Mouse (Mus musculus) frontal cortex, adult 2 months (tissue): ENCODE measurements around the gene A630023A22Rik. TPM values are rescaled to one million over a fixed set of nuclear protein-coding genes. Genes with fewer than 3 reads are reported as not detected.

Experiments
- DNase-seq, 2 experiments: peaks; one replicate each; pipeline ENCODE4 v3.0.0; 2022; ENCODE audit warnings: low spot score in 1 of 2; ENCODE audit errors: extremely low spot score in 1 of 2
- polyA plus RNA-seq: library from polyadenylated mRNA; depleted of rRNA; stranded (reverse); fragments of >200 nt; gene quantifications from 2 replicates; pipeline ENCODE4 v1.2.3, GENCODE M21; 2012

The A630023A22Rik gene
- polyA plus RNA-seq, 1 experiment, result not detected

GRCm38 (mm10) chr14:34087856-34088398, 14.6 kb downstream of the A630023A22Rik start:
- peak in 1 of 2 experiments; percentile 5 for DNase-seq

GRCm38 (mm10) chr14:34086806-34087205, 15.7 kb downstream of the A630023A22Rik start:
- no peak for DNase-seq

DNA sequence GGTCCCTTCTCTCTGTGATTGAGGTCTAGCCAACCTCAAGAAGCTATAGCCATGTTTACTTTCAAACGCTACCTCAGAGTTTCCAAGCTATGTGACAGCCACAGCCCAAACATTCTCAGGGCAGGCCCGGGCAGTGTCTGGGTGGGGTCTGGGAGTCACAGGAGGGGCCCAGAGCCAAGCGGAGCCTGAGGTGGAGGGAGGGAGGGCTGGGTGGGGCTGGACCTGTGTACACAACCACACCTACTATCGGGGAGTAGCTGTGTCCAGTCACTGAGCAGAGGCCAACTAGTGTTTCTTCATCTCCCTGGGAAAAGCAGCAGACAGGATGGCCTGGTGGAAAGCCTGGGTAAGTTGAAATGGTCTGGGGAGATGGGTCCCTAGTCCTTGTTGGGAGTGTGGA, 16.8 kb downstream of the A630023A22Rik start, which contains the start of gene Anxa8:
Gene Anxa8 (plus strand): TSS at position 251 of the 400 bp plus-strand sequence.
- no peak for DNase-seq

- peak; percentile 22 to 83 for DNase-seq
Observed at GRCm38 (mm10) chr14:34080321-34080997, 22.1 kb downstream of the A630023A22Rik start.

DNA sequence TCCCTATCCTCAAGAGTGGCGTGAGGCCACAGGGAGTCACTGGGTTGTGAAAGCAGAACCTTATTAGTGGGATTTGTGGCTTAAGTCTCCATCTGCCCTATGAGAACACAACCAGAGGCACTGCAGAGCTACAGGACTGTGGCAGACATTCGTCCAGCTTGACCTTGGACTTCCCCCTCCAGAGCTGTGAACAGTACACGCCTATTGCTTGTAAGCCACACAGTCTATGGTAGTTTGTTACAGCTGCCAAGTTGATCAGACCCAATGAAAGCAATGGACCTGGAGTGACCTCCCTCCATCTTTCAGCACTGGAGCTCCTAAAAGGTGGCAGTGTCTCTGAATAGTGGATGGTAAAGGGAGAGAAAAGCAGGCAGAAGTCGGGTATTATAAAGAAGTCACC, 24.3 kb downstream of the A630023A22Rik start:
- DNase-seq, result no peak

GRCm38 (mm10) chr14:34077222-34077621, 25.3 kb downstream of the A630023A22Rik start:
- no peak for DNase-seq

GRCm38 (mm10) chr14:34075346-34075745, 27.2 kb downstream of the A630023A22Rik start:
- no peak for DNase-seq

DNA sequence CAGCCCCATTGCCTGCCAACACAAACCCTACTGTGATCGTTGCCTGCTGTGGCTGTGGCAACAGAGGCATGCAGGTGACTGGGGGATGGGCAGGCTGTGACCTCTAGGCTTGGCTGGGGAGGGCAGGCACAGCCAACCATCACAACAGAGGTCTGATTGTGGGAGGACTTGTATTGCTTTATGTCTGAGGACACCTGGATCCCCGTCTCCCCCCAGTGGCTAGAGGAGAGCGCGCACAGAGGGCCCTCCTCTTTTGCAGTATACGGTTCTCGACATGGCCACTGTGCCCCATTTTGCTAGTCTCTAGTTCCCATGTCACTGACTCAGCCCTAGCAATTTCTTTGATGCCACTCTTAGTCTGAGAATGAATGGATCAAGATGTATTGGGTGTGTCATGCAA, 30.9 kb downstream of the A630023A22Rik start:
- DNase-seq, result no peak

GRCm38 (mm10) chr14:34052516-34052915, 50.0 kb downstream of the A630023A22Rik start, which contains the start of gene Antxrl:
Gene Antxrl (plus strand): TSS chr14:34052707.
- DNase-seq, result no peak

- no peak for DNase-seq
Observed at GRCm38 (mm10) chr14:34050101-34050779, 52.3 kb downstream of the A630023A22Rik start.

GRCm38 (mm10) chr14:34043341-34043740, 59.2 kb downstream of the A630023A22Rik start:
- no peak for DNase-seq

DNA sequence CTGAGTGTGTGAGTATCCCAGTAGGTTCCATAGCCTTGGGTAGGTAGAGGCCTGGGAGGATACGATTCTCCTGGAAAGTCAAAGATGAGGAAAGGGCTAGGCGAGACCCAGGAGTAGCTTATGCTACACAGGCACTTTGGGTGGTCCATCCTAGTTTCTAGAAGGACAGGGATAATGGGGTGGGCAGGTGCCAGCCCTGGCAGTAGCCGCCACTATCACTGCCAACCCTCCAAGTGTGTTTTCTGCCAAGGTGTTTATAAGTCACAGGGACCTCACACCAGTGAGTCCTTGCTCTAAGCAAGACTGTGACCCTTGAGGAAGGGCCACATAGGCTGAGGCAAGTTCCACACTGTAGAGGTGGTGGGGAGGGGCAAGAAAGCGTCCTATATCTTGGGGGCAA, 61.3 kb downstream of the A630023A22Rik start:
- no peak for DNase-seq

- no peak for DNase-seq
Observed at GRCm38 (mm10) chr14:34033841-34034610, 68.5 kb downstream of the A630023A22Rik start.

GRCm38 (mm10) chr14:34026710-34027109, 75.8 kb downstream of the A630023A22Rik start:
- DNase-seq, result no peak

- no peak for DNase-seq
Observed at GRCm38 (mm10) chr14:34016938-34017337, 85.6 kb downstream of the A630023A22Rik start.

DNA sequence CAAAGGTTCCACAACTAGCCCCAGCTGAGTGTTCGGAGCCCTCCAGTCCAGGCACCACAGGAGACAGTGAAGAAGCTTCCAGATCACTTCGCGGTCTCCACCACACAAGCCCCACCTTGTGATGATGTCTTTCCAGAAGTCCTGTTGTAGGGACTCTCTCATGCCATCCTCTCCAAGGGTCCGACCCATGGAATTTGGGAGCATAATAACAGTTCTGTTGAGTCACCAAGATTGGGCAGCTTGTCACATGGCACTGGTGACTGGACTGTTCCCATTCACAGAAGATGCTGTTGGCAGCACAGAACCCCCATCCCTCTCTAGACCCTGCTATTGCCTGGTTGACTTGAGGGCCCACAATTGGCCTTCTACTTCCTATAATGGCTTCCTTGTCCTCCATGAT, 86.2 kb downstream of the A630023A22Rik start, which contains the start of gene Gm5460:
Gene Gm5460 (plus strand): TSS at position 378 of the 400 bp plus-strand sequence.
- DNase-seq, result no peak

DNA sequence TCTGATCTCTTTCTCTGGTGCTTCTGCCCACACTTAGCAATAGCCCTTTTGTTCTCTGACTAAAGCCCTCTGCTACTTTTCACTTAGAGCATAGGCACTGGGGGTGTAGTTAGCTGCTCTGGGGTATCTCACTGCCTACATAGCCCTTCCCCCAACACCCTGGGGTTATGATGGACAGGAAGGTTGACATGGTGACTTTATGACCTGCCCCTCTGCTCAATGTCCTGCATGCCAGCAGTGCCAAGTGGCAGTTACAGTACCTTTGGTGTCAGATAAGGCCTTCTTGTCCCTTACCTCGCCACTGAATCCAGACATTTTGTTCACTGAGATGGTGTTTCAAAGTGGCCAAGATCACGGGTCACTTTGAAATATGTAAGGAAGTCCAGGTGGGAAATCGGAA, 87.5 kb downstream of the A630023A22Rik start, which contains the start of gene Gm30083:
Gene Gm30083 (minus strand): TSS at position 120 of the 400 bp plus-strand sequence.
- DNase-seq, result no peak

DNA sequence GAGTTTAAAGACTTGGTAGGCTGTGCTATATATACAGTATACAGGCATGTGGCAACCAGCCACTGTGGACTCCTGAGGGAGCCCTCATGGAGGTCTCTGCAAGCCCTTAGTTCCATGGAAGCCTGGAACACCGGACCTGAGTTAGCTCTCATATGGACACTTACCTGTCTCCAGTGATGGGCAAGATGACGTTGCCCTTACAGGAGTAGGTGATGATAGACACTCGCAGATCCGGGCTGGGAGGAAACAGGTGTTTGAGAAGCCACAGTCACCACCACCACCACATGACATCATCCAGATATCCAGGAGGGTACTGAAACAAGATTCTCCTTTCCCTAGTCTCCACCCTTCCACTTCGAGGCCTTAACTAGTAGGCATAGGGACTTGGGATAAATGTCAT, 100.2 kb downstream of the A630023A22Rik start:
- DNase-seq, result no peak

GRCm38 (mm10) chr14:34001445-34001844, 101.1 kb downstream of the A630023A22Rik start:
- DNase-seq, result no peak
